Comparison of ENCODE assay signal across 10 mouse cellular contexts in the genomic region with DNA sequence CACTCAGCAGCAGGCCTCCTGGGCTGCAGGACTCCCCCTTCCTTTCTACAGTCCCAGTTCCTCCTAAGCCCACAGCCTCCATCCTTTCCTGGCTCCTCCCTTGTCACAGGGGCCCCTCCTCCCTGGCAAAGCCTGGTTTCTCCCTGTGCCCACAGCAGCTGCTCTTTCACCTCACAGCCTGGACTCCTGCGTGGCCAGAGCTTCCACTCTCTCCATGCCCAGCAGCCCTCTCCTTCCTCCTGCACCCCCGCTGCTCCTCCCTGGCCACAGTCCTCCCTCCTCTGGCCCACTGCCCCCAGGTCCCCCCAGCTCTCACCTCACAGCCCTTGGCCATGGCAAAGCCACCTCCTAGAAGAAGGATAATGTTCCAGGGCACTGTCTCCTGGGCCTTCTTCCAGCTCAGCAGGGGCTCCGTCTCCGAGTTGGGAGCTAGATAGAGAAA. TPM values are rescaled to one million over a fixed set of nuclear protein-coding genes. Genes with fewer than 3 reads are reported as not detected.
DNase-seq lines count a peak whose midpoint lies in the region; ATAC-seq lines count a peak whose summit lies in the region.
"Had no signal": no experiment of that assay in that cellular context is flagged by ENCODE, and none has a peak within 500 bp of the region (broad histone marks: within the 10 kb centered on the region; RNA-seq: fewer than 3 reads in every experiment).

No protein-coding gene starts in this region.

- DNase-seq in right cerebral cortex, postnatal 14 days: peak; percentile 18
- DNase-seq in right cerebral cortex, postnatal 36 days (ENCODE audit: low spot score in 2 of 2): no peak
- peak; percentile 47 for DNase-seq in forebrain, embryonic 14.5 days (ENCODE audit: low spot score)
- DNase-seq in left cerebral cortex, postnatal 4 days: peak; percentile 52
- DNase-seq in adrenal gland, postnatal 14 days: no peak
- DNase-seq in urinary bladder, postnatal 36 days (ENCODE audit: low spot score in 2 of 2): no peak
- no peak for DNase-seq in gastrocnemius, postnatal 25 days
- DNase-seq in gastrocnemius, adult 8-10 months (ENCODE audit: low spot score in 2 of 2): no peak

- H3K27me3 ChIP-seq in forebrain, embryonic 14.5 days (replicated peaks; ENCODE audit: control insufficient read depth, insufficient read depth, low read length): no peaks in the 10 kb centered on the region

- intact Hi-C loops in left cerebral cortex, postnatal 4 days (cut with DNase I): no loop called here

- no peak overlapping the region for H3K4me3 ChIP-seq in forebrain, embryonic 14.5 days (ENCODE audit: low read depth, low read length)

- peak overlapping the region; percentile 16; the same call in 1 of the 2 replicates for H3K4me2 ChIP-seq in forebrain, embryonic 14.5 days (ENCODE audit: low read length)

- peak overlapping the region; percentile 25; the same call in 1 of the 2 replicates for H3K9ac ChIP-seq in forebrain, embryonic 14.5 days (ENCODE audit: low read length)

- H3K36me3 ChIP-seq in forebrain, embryonic 14.5 days (ENCODE audit: control insufficient read depth, insufficient read depth, low read length): no peaks in the 10 kb centered on the region

- peak overlapping the region; percentile 85 for H3K27ac ChIP-seq in forebrain, embryonic 14.5 days (ENCODE audit: low read depth, low read length)

- no peaks in the 10 kb centered on the region for H3K9me3 ChIP-seq in forebrain, embryonic 14.5 days (replicated peaks; ENCODE audit: control insufficient read depth, low read length)

- peaks cover 15% of the 10 kb centered on the region for H3K4me1 ChIP-seq in forebrain, embryonic 14.5 days (ENCODE audit: control insufficient read depth, insufficient read depth, low read length)

- 38% methylated on average over 4 of the region's 4 CpGs for WGBS in forebrain, embryonic 14.5 days

- ATAC-seq in forebrain, embryonic 14.5 days: peak; percentile 45; the same call in 1 of the 2 replicates

RNA-seq across cellular contexts. Expression of gene Ocstamp, which starts 19.5 kb away (rescaled TPM):
- polyA plus RNA-seq in forebrain, embryonic 14.5 days (2014; fragmentation: Nextera tagmentation; extraction: Ambion mirVana): not detected in 2 replicates
- total RNA-seq in left cerebral cortex, postnatal 4 days (2021): not detected
- total RNA-seq in adrenal gland, postnatal 14 days (2021): 0.11 TPM in 1 of 2 replicates, not detected in the other
- total RNA-seq in gastrocnemius, postnatal 25 days (2021): under 1 TPM in 1 of 2 experiments, not detected in 1; 0.08 TPM
- under 1 TPM in 2 of 4 experiments, not detected in 2; 0.07 to 0.13 TPM for total RNA-seq in gastrocnemius, adult 8-10 months (2022)
- total RNA-seq: hematopoietic stem cell, adult 5-6 weeks; left cerebral cortex, postnatal 25 days had no signal

RNA-seq across cellular contexts. Expression of gene Zfp334, which starts 31.6 kb away (rescaled TPM):
- 13.6 and 13.9 TPM in 2 replicates for polyA plus RNA-seq in forebrain, embryonic 14.5 days (2014; fragmentation: Nextera tagmentation; extraction: Ambion mirVana)
- 10 to 100 TPM; 16.5 TPM for total RNA-seq in left cerebral cortex, postnatal 4 days (2021)
- total RNA-seq in adrenal gland, postnatal 14 days (2021): 5.0 and 5.8 TPM in 2 replicates
- total RNA-seq in gastrocnemius, postnatal 25 days (2021): 1 to 10 TPM; 1.9 to 2.0 TPM
- total RNA-seq in gastrocnemius, adult 8-10 months (2022): 1 to 10 TPM; 1.9 to 2.4 (median 2.2) TPM
- total RNA-seq: hematopoietic stem cell, adult 5-6 weeks had no signal

RNA-seq across cellular contexts. Expression of gene Zfp663, which starts 51.2 kb away (rescaled TPM):
- 8.1 and 9.1 TPM in 2 replicates for polyA plus RNA-seq in forebrain, embryonic 14.5 days (2014; fragmentation: Nextera tagmentation; extraction: Ambion mirVana)
- total RNA-seq in left cerebral cortex, postnatal 4 days (2021): 1 to 10 TPM; 4.3 to 5.8 TPM
- not detected in 2 replicates for total RNA-seq in adrenal gland, postnatal 14 days (2021)
- not detected for total RNA-seq in gastrocnemius, postnatal 25 days (2021)
- total RNA-seq in gastrocnemius, adult 8-10 months (2022): not detected
- total RNA-seq: hematopoietic stem cell, adult 5-6 weeks had no signal

RNA-seq across cellular contexts. Expression of gene Slc13a3, which starts 53.3 kb away (rescaled TPM):
- polyA plus RNA-seq in forebrain, embryonic 14.5 days (2014; fragmentation: Nextera tagmentation; extraction: Ambion mirVana): 5.8 and 8.6 TPM in 2 replicates
- 10 to 100 TPM; 13.0 to 14.2 TPM for total RNA-seq in left cerebral cortex, postnatal 4 days (2021)
- total RNA-seq in adrenal gland, postnatal 14 days (2021): 0.71 and 11.3 TPM in 2 replicates
- total RNA-seq in gastrocnemius, postnatal 25 days (2021): under 1 TPM; 0.11 to 0.18 TPM
- total RNA-seq in gastrocnemius, adult 8-10 months (2022): under 1 TPM in 1 of 4 experiments, not detected in 3; 0.16 TPM
- total RNA-seq: hematopoietic stem cell, adult 5-6 weeks had no signal

Comparison
In these comparisons a context has a peak if more than half of its experiments do, and no peak if none do; other contexts are left out.
1. DNase-seq: peak in right cerebral cortex, postnatal 14 days (single experiment), forebrain, embryonic 14.5 days (single experiment) and left cerebral cortex, postnatal 4 days (single experiment); none in right cerebral cortex, postnatal 36 days (0 of 2), adrenal gland, postnatal 14 days (single experiment), urinary bladder, postnatal 36 days (0 of 2), gastrocnemius, postnatal 25 days (single experiment) and gastrocnemius, adult 8-10 months (0 of 2).